ENCODE assay signal across 8 mouse cellular contexts in genomic region chr11:94392672-94393109, GRCm38 (mm10). TPM values are rescaled to one million over a fixed set of nuclear protein-coding genes. Genes with fewer than 3 reads are reported as not detected.
DNase-seq lines count a peak whose midpoint lies in the region; ATAC-seq and TF ChIP-seq lines count a peak whose summit lies in the region.

Gene Abcc3, minus strand, starts transcription at chr11:94392997.

- H3K9me3 ChIP-seq in forebrain, embryonic 14.5 days (replicated peaks; ENCODE audit: control insufficient read depth, low read length): no peaks in the 10 kb centered on the region
- no peaks in the 10 kb centered on the region for H3K9me3 ChIP-seq in hindbrain, embryonic 13.5 days
- no peaks in the 10 kb centered on the region for H3K9me3 ChIP-seq in limb, embryonic 14.5 days (ENCODE audit: control insufficient read depth, low read length)
- no peaks in the 10 kb centered on the region for H3K9me3 ChIP-seq in midbrain, embryonic 14.5 days (ENCODE audit: control insufficient read depth, low read length)

- no peak for ATAC-seq in forebrain, embryonic 14.5 days
- no peak for ATAC-seq in hindbrain, embryonic 13.5 days (ENCODE audit: low FRiP score)
- ATAC-seq in limb, embryonic 14.5 days (ENCODE audit: low FRiP score, low read depth): no peak
- ATAC-seq in midbrain, embryonic 14.5 days (ENCODE audit: low FRiP score, low TSS enrichment): no peak

- H3K27ac ChIP-seq in forebrain, embryonic 14.5 days (ENCODE audit: low read depth, low read length): no peak within 1 kb of the TSS
- H3K27ac ChIP-seq in hindbrain, embryonic 13.5 days: no peak within 1 kb of the TSS
- no peak within 1 kb of the TSS for H3K27ac ChIP-seq in limb, embryonic 14.5 days (replicated peaks; ENCODE audit: low read depth, low read length)
- H3K27ac ChIP-seq in midbrain, embryonic 14.5 days (replicated peaks; ENCODE audit: low read depth, low read length): no peak within 1 kb of the TSS

- H3K9ac ChIP-seq in forebrain, embryonic 14.5 days (ENCODE audit: low read length): no peak within 1 kb of the TSS
- no peak within 1 kb of the TSS for H3K9ac ChIP-seq in hindbrain, embryonic 13.5 days
- peak within 1 kb of the TSS; percentile 32 for H3K9ac ChIP-seq in limb, embryonic 14.5 days (ENCODE audit: low read depth, low read length, severe bottlenecking)
- no peak within 1 kb of the TSS for H3K9ac ChIP-seq in midbrain, embryonic 14.5 days (replicated peaks; ENCODE audit: low read length)

- TF ChIP-seq POLR2A in limb, embryonic 14.5 days (IDR thresholded peaks at IDR 0.05; ENCODE audit: borderline replicate concordance, extremely low read depth, insufficient read depth, insufficient read length): no peak

- 19% methylated on average over 20 of the region's 20 CpGs for WGBS in forebrain, embryonic 14.5 days
- 11% methylated on average over 20 of the region's 20 CpGs for WGBS in hindbrain, embryonic 13.5 days
- WGBS in limb, embryonic 14.5 days: 5% methylated on average over 20 of the region's 20 CpGs
- 15% methylated on average over 20 of the region's 20 CpGs for WGBS in midbrain, embryonic 14.5 days

- H3K4me1 ChIP-seq in forebrain, embryonic 14.5 days (ENCODE audit: control insufficient read depth, insufficient read depth, low read length): no peaks in the 10 kb centered on the region
- peaks cover 7% of the 10 kb centered on the region for H3K4me1 ChIP-seq in hindbrain, embryonic 13.5 days (replicated peaks)
- 0 out of 2 replicates have a peak, but pooled peaks cover 3% of the 10 kb centered on the region for H3K4me1 ChIP-seq in limb, embryonic 14.5 days (ENCODE audit: control insufficient read depth, insufficient read depth, low read length)
- no peaks in the 10 kb centered on the region for H3K4me1 ChIP-seq in midbrain, embryonic 14.5 days (ENCODE audit: control insufficient read depth, insufficient read depth, low read length)

- H3K4me3 ChIP-seq in forebrain, embryonic 14.5 days (ENCODE audit: low read depth, low read length): no peak within 1 kb of the TSS
- H3K4me3 ChIP-seq in hindbrain, embryonic 13.5 days: peak within 1 kb of the TSS; percentile 18
- peak within 1 kb of the TSS; percentile 20 for H3K4me3 ChIP-seq in limb, embryonic 14.5 days (replicated peaks; ENCODE audit: low read length)
- H3K4me3 ChIP-seq in midbrain, embryonic 14.5 days (replicated peaks; ENCODE audit: low read depth, low read length): peak within 1 kb of the TSS; percentile 10; the same call in 1 of the 2 replicates

- peak within 1 kb of the TSS; percentile 23; the same call in 1 of the 2 replicates for H3K4me2 ChIP-seq in forebrain, embryonic 14.5 days (ENCODE audit: low read length)
- H3K4me2 ChIP-seq in hindbrain, embryonic 13.5 days: peak within 1 kb of the TSS; percentile 42
- H3K4me2 ChIP-seq in limb, embryonic 14.5 days (replicated peaks; ENCODE audit: low read depth, low read length, severe bottlenecking): peak within 1 kb of the TSS; percentile 28
- peak within 1 kb of the TSS; percentile 32; the same call in 1 of the 2 replicates for H3K4me2 ChIP-seq in midbrain, embryonic 14.5 days (ENCODE audit: low read length)

- peak; percentile 18 to 31 for DNase-seq in spleen, adult 18-20 months
- no peak for DNase-seq in spleen, adult 12 weeks (ENCODE audit: low spot score)
- no peak for DNase-seq in forebrain, embryonic 14.5 days (ENCODE audit: low spot score)
- no peak for DNase-seq in limb, embryonic 14.5 days (ENCODE audit: low spot score)
- DNase-seq in midbrain, embryonic 14.5 days: no peak
- peak; percentile 27 for DNase-seq in urinary bladder, postnatal 10 days (ENCODE audit: low spot score)
- no peak for DNase-seq in retina, postnatal 1 day

- no peaks in the 10 kb centered on the region for H3K36me3 ChIP-seq in forebrain, embryonic 14.5 days (ENCODE audit: control insufficient read depth, insufficient read depth, low read length)
- H3K36me3 ChIP-seq in hindbrain, embryonic 13.5 days: no peaks in the 10 kb centered on the region
- H3K36me3 ChIP-seq in limb, embryonic 14.5 days (ENCODE audit: control insufficient read depth, insufficient read depth, low read length): no peaks in the 10 kb centered on the region
- H3K36me3 ChIP-seq in midbrain, embryonic 14.5 days (ENCODE audit: control insufficient read depth, insufficient read depth, low read length): no peaks in the 10 kb centered on the region

- no peaks in the 10 kb centered on the region for H3K27me3 ChIP-seq in forebrain, embryonic 14.5 days (replicated peaks; ENCODE audit: control insufficient read depth, insufficient read depth, low read length)
- peaks cover 24% of the 10 kb centered on the region for H3K27me3 ChIP-seq in hindbrain, embryonic 13.5 days
- H3K27me3 ChIP-seq in limb, embryonic 14.5 days (ENCODE audit: control insufficient read depth, insufficient read depth, low read length): no peaks in the 10 kb centered on the region
- H3K27me3 ChIP-seq in midbrain, embryonic 14.5 days (ENCODE audit: control insufficient read depth, insufficient read depth, low read length): no peaks in the 10 kb centered on the region

RNA-seq across cellular contexts. Expression of gene Abcc3, which starts in this region (rescaled TPM):
- 0.27 and 1.7 TPM in 2 replicates for polyA plus RNA-seq in forebrain, embryonic 14.5 days (2014; fragmentation: Nextera tagmentation; extraction: Ambion mirVana)
- 0.50 and 0.77 TPM in 2 replicates for polyA plus RNA-seq in hindbrain, embryonic 13.5 days (2015; fragmentation: Nextera tagmentation; extraction: Ambion mirVana)
- 1.0 and 1.6 TPM in 2 replicates for polyA plus RNA-seq in limb, embryonic 14.5 days (2012; rRNA removed)
- 1.3 and 1.5 TPM in 2 replicates for polyA plus RNA-seq in limb, embryonic 14.5 days (2014; fragmentation: Nextera tagmentation; extraction: Ambion mirVana)
- polyA plus RNA-seq in midbrain, embryonic 14.5 days (2014; fragmentation: Nextera tagmentation; extraction: Ambion mirVana): 0.19 and 0.50 TPM in 2 replicates

Comparison
In these comparisons a context has a peak if more than half of its experiments do, and no peak if none do; other contexts are left out.
1. DNase-seq: peak in spleen, adult 18-20 months (2 of 2) and urinary bladder, postnatal 10 days (single experiment); none in spleen, adult 12 weeks (single experiment), forebrain, embryonic 14.5 days (single experiment), limb, embryonic 14.5 days (single experiment), midbrain, embryonic 14.5 days (single experiment) and retina, postnatal 1 day (single experiment).
2. Peak in every context shown above with its lines, with median percentiles within 50 percentile points of each other: H3K4me2 ChIP-seq.